Mouse (Mus musculus) forebrain, embryonic 16.5 days (tissue): ENCODE data around the gene Ap1b1. TPM values are rescaled to one million over a fixed set of nuclear protein-coding genes. Genes with fewer than 3 reads are reported as not detected.

Source experiments
- ATAC-seq: fragments of 200-750 bp; cut with Nextera tagmentation; 2 replicates; pipeline ENCODE4 v1.8.0; 2017; ENCODE audit warnings: mild to moderate bottlenecking, moderate library complexity
- H3K27ac ChIP-seq: fragments of 300-500 bp; sonication (generic); 2 replicates; pipeline ENCODE4 v1.5.1; 2014; ENCODE audit warnings: low read length, control low read depth
- H3K27me3 ChIP-seq: fragments of 300-500 bp; sonication (generic); replicated peaks from 2 replicates; pipeline ENCODE4 v1.6.1; 2014; ENCODE audit warnings: low read length; ENCODE audit not compliant: control insufficient read depth, insufficient read depth
- H3K36me3 ChIP-seq: fragments of 300-500 bp; sonication (generic); 2 replicates; pipeline ENCODE4 v1.6.1; 2014; ENCODE audit not compliant: control insufficient read depth, insufficient read depth
- H3K4me1 ChIP-seq: fragments of 300-500 bp; sonication (generic); replicated peaks from 2 replicates; pipeline ENCODE4 v1.6.1; 2014; ENCODE audit warnings: low read length; ENCODE audit not compliant: control insufficient read depth, insufficient read depth
- H3K4me2 ChIP-seq: fragments of 300-500 bp; sonication (generic); 2 replicates; pipeline ENCODE4 v1.6.1; 2014; ENCODE audit warnings: mild to moderate bottlenecking, low read length, control low read depth
- H3K4me3 ChIP-seq: fragments of 300-500 bp; sonication (generic); replicated peaks from 2 replicates; pipeline ENCODE4 v1.5.1; 2014; ENCODE audit warnings: mild to moderate bottlenecking, low read length, control low read depth
- H3K9ac ChIP-seq: fragments of 300-500 bp; sonication (generic); replicated peaks from 2 replicates; pipeline ENCODE4 v1.6.1; 2014; ENCODE audit warnings: low read depth, low read length, control low read depth
- H3K9me3 ChIP-seq: fragments of 300-500 bp; sonication (generic); 2 replicates; pipeline ENCODE4 v1.6.1; 2016; ENCODE audit warnings: low read length; ENCODE audit not compliant: control insufficient read depth
- WGBS: fragments of 180-500 bp; shearing (Covaris S2); extraction: QIAGEN DNeasy Blood & Tissue Kit; methylation state at CpG from one replicate; pipeline ENCODE4 v1.1.7; 2014; 5-methylcytosine and 5-hydroxymethylcytosine counted together
- polyA plus RNA-seq: library from polyadenylated mRNA; unstranded; fragments of >200 nt; fragmentation: Nextera tagmentation; extraction: Ambion mirVana; gene quantifications from 2 replicates; pipeline ENCODE4 v1.2.1, GENCODE M21; 2015

Gene Ap1b1
- polyA plus RNA-seq, 1 experiment from 2014 or later, result 92.1 TPM

GRCm38 (mm10) chr11:4963099-4963808, 23.4 kb upstream of the Ap1b1 start:
- 67% methylated on average over 6 of the region's 6 CpGs for WGBS
- no peaks in the 10 kb centered on the region for H3K36me3 ChIP-seq
- no peak overlapping the region for H3K4me3 ChIP-seq
- no peak overlapping the region for H3K4me2 ChIP-seq
- no peaks in the 10 kb centered on the region for H3K4me1 ChIP-seq
- no peak overlapping the region for H3K27ac ChIP-seq
- H3K9me3 ChIP-seq, result no peaks in the 10 kb centered on the region
- no peak for ATAC-seq
- no peaks in the 10 kb centered on the region for H3K27me3 ChIP-seq
- no peak overlapping the region for H3K9ac ChIP-seq

- Histone ChIP-seq H3K4me1 (no peaks in the 10 kb centered on the region), H3K36me3 (no peaks in the 10 kb centered on the region), H3K27me3 (no peaks in the 10 kb centered on the region), H3K9ac (no peak overlapping the region), H3K27ac (no peak overlapping the region), H3K4me2 (no peak overlapping the region), H3K9me3 (no peaks in the 10 kb centered on the region), H3K4me3 (no peak overlapping the region)
- ATAC-seq, result no peak
- 50% methylated on average over 2 of the region's 2 CpGs for WGBS
Observed at GRCm38 (mm10) chr11:4966325-4966724, 20.3 kb upstream of the Ap1b1 start.

- H3K27ac ChIP-seq, result no peak overlapping the region
- H3K9ac ChIP-seq, result no peak overlapping the region
- no peaks in the 10 kb centered on the region for H3K4me1 ChIP-seq
- 64% methylated on average over 5 of the region's 5 CpGs for WGBS
- no peaks in the 10 kb centered on the region for H3K36me3 ChIP-seq
- no peaks in the 10 kb centered on the region for H3K27me3 ChIP-seq
- H3K9me3 ChIP-seq, result no peaks in the 10 kb centered on the region
- no peak for ATAC-seq
- no peak overlapping the region for H3K4me2 ChIP-seq
- no peak overlapping the region for H3K4me3 ChIP-seq
Observed at GRCm38 (mm10) chr11:4966888-4967287, 19.7 kb upstream of the Ap1b1 start.

GRCm38 (mm10) chr11:4967549-4967948, 19.1 kb upstream of the Ap1b1 start:
- Histone ChIP-seq H3K9ac (no peak overlapping the region), H3K36me3 (no peaks in the 10 kb centered on the region), H3K27ac (no peak overlapping the region), H3K4me1 (no peaks in the 10 kb centered on the region), H3K4me2 (no peak overlapping the region), H3K27me3 (no peaks in the 10 kb centered on the region), H3K4me3 (no peak overlapping the region), H3K9me3 (no peaks in the 10 kb centered on the region)
- WGBS, result 67% methylated on average over 2 of the region's 2 CpGs
- ATAC-seq, result no peak

- no peak for ATAC-seq
- no peaks in the 10 kb centered on the region for H3K9me3 ChIP-seq
- no peaks in the 10 kb centered on the region for H3K27me3 ChIP-seq
- H3K27ac ChIP-seq, result no peak overlapping the region
- 0 out of 2 replicates have a peak overlapping the region, but pooled peaks have one; percentile 8 for H3K9ac ChIP-seq
- H3K4me2 ChIP-seq, result no peak overlapping the region
- no peaks in the 10 kb centered on the region for H3K4me1 ChIP-seq
- WGBS, result 72% methylated on average over 10 of the region's 10 CpGs
- no peak overlapping the region for H3K4me3 ChIP-seq
- no peaks in the 10 kb centered on the region for H3K36me3 ChIP-seq
Observed at GRCm38 (mm10) chr11:4968376-4968775, 18.2 kb upstream of the Ap1b1 start.

GRCm38 (mm10) chr11:4972967-4973870, 13.4 kb upstream of the Ap1b1 start:
- H3K4me1 ChIP-seq, result no peaks in the 10 kb centered on the region
- no peak overlapping the region for H3K4me2 ChIP-seq
- H3K4me3 ChIP-seq, result no peak overlapping the region
- H3K27ac ChIP-seq, result no peak overlapping the region
- no peaks in the 10 kb centered on the region; the same call in 1 of the 2 replicates for H3K27me3 ChIP-seq
- 58% methylated on average over 13 of the region's 13 CpGs for WGBS
- H3K36me3 ChIP-seq, result no peaks in the 10 kb centered on the region
- no peaks in the 10 kb centered on the region for H3K9me3 ChIP-seq
- peak; percentile 67 for ATAC-seq
- no peak overlapping the region for H3K9ac ChIP-seq

GRCm38 (mm10) chr11:4973871-4974256, 12.8 kb upstream of the Ap1b1 start:
- no peaks in the 10 kb centered on the region for H3K4me1 ChIP-seq
- no peaks in the 10 kb centered on the region for H3K36me3 ChIP-seq
- ATAC-seq, result no peak
- no peaks in the 10 kb centered on the region; the same call in 1 of the 2 replicates for H3K27me3 ChIP-seq
- H3K4me2 ChIP-seq, result no peak overlapping the region
- H3K27ac ChIP-seq, result no peak overlapping the region
- no peak overlapping the region for H3K4me3 ChIP-seq
- 95% methylated on average over 2 of the region's 2 CpGs for WGBS
- H3K9me3 ChIP-seq, result no peaks in the 10 kb centered on the region
- H3K9ac ChIP-seq, result no peak overlapping the region

- Histone ChIP-seq H3K4me3 (no peak overlapping the region), H3K9me3 (no peaks in the 10 kb centered on the region), H3K4me2 (no peak overlapping the region), H3K9ac (no peak overlapping the region), H3K27ac (no peak overlapping the region), H3K27me3 (no peaks in the 10 kb centered on the region; the same call in 1 of the 2 replicates), H3K36me3 (no peaks in the 10 kb centered on the region), H3K4me1 (no peaks in the 10 kb centered on the region)
- no peak for ATAC-seq
- WGBS, result 79% methylated on average over 11 of the region's 11 CpGs
Observed at GRCm38 (mm10) chr11:4974376-4975122, 12.1 kb upstream of the Ap1b1 start.

- Histone ChIP-seq H3K27ac (no peak overlapping the region), H3K4me1 (no peaks in the 10 kb centered on the region), H3K9ac (no peak overlapping the region), H3K4me2 (no peak overlapping the region), H3K9me3 (no peaks in the 10 kb centered on the region), H3K27me3 (no peaks in the 10 kb centered on the region; the same call in 1 of the 2 replicates), H3K36me3 (no peaks in the 10 kb centered on the region), H3K4me3 (no peak overlapping the region)
- WGBS, result 6% methylated on average over 14 of the region's 14 CpGs
- ATAC-seq, result no peak
Observed at GRCm38 (mm10) chr11:4975623-4976022, 11.0 kb upstream of the Ap1b1 start.
